Mouse (Mus musculus) spleen, adult 12 weeks (tissue): ENCODE measurements around the gene Cdkl2.

Experiments used
- DNase-seq: peaks from one replicate; pipeline ENCODE4 v3.0.0; 2022; ENCODE audit warnings: low spot score

Gene Cdkl2

DNA sequence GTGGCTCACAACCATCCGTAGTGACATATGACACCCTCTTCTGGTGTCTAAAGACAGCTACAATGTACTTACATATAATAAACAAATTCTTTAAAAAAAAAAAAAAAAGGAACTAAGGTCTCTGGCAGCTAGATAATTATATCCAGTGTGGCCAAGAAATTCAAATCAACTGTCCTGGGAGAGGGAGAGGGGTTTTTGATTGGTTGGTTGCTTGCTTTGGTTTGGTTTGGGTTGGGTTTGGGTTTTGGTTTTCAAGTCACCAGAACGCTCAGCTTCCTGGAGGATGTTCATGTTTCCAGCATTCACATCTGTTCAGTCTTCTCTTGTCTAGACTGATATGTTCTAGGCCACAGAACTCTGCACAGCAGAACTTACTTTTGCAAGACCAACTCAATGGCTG, 50.6 kb downstream of the Cdkl2 start:
- no peak for DNase-seq

DNA sequence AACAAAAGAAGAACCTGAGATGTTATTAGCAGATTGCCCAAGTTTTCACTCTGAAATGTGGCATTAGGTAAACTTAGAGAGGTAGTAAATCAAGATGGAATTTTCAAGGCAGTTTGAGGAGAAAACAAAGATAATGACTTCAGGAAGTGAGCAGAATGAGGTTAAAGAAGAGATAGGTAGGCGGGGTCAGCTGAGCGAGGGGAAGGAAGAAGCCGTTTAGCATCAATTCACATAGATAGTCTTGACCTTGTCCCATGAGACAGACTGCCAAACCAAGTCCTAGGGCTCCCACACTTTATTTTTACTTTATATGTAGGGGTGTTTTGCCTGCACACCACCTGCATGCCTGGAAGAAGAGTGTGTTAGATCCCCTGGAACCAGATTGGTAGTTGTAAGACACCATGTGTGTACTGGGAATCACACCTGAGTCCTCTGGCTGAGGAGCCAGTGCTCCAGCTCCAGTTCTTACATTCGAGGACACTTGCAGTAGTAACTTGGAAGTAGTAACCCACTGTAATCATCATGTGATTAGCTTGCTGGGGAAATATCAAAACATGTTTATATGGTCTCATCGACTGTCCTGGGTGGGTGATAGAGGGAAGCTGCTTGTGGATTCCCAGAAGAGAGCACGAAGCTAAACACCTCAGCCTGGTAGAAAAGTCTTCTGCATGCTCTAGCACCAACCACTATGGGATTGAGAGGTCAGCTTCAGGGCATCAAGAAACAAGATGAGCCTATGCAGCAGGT, 52.3 kb downstream of the Cdkl2 start:
- no peak for DNase-seq

DNA sequence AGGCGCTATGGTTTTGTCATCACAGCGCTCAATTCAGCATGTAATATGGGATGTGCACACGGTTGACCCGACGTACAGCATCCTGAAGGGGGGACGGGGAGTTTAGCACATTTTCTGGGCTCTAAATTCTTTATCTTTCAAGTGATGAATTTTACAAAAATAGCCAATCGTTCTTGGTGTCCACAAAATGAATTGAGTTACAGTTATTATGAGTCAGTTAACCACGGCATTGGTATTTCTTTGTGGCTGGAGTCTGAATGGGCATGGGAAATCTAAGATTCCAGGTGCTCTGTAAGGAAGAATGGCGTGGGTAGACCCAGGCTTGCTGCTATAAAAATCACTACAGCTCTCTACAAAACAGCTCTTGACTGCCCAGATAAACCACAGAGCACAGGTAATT, 54.4 kb downstream of the Cdkl2 start:
- no peak for DNase-seq

DNA sequence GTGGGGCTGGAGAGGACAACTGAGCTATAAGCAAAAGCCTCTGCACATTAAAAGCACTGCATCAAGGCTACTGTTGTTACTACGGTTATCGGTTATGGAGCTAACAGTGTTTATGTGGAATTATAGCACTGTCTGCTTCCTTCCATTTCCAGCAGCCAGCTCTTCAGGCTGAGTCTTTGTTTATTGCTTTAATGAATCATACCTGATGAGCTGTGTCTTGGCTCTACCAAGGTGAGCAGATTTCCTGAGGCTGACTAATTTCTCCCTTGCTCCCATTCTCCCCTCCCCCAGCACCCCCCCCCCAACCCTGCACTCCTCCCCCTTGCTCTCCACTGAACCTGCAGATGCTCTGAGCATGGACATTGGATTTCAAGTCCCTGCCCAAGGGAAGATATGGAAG, 55.9 kb downstream of the Cdkl2 start:
- DNase-seq: no peak

DNA sequence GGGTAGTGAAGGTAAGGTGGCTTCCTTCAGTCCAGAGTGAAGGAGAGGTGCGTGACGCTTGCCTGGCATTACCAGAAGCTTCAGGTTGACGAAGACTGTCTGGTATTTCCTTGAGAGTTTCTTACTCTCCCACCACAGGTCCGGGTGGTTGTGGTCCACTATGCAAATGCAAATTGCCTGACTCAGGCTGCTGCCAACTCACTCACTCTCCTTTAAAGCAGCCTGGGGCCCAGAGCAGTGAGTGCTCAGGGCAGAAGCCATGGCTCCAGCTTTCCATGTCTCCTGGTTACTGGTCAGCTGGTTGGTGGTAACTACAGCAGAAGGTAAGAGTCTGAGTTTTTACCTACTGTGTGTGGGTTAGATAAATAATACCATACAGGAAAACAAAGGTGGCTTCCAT, 56.4 kb downstream of the Cdkl2 start, which contains the start of gene Odaph:
Odaph (plus strand) TSS at position 240 of the 400 bp plus-strand sequence.
- no peak for DNase-seq

DNA sequence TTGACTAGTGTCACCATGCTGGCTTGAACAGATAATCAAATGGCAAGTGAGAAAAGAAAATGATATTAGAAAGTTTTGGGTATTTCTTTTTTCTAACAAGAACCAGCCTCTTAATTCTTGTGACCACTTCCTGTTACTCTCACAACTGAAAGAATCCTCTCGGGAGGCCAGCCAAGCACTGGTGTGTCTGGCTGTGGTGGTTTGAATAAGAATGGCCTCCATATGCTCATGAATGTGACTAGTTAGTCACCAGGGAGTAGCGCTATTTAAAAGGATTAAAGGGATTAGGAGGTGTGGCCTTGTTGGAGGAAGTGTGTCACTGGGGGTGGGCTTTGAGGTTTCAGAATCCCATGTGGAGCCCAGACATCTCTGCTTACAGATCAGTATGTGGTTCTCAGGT, 58.0 kb downstream of the Cdkl2 start:
- DNase-seq: no peak

DNA sequence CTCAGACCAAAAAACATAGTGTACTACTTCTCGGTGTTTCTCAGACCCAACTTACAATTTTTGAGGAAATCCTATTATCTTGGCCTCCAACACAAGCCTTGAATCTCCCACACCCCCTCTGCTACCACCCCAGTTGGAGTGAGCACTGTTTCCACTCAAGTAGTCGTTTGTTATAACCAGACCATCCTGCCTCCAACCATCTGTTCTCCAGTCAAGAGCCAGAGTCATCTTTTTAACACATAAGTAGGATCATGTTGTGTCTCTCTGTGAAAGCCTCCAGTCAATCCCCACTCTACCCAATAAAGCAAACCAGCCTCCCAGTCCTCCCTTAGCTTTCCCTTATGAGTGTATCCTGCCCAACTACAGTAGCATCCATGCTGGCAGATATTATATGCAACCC, 60.2 kb downstream of the Cdkl2 start:
- DNase-seq: no peak

DNA sequence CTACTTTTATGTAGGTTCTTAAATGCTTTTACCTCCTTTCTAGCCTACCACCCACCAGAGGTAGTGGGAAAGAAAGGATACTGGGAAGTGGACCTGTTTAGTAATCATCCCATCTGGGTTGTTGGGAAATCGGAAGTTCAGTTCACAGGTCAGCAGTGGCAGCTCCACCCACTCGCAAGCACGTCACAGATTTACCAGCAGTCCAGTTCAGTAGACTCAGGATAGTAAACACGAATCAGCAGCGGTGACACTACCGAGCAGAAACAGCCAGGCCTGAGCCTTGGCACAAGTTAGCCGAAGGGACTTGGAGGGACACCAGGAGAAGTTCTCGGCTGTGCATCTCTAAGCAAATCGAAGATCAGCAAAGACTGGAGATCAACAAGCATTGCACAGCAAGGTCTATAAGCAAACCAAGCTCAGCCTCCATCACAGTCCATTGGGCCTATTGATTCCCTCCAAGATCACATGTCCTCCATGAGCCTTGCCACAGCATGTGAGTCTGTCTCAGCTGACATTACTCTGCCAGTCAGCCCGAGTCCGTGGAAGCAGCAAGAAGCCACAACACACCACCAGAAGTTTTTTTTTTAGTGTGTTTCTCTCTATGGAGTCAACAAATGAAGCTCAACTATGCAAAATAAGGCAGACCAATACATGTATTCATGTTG, 62.4 kb downstream of the Cdkl2 start:
- DNase-seq: no peak

DNA sequence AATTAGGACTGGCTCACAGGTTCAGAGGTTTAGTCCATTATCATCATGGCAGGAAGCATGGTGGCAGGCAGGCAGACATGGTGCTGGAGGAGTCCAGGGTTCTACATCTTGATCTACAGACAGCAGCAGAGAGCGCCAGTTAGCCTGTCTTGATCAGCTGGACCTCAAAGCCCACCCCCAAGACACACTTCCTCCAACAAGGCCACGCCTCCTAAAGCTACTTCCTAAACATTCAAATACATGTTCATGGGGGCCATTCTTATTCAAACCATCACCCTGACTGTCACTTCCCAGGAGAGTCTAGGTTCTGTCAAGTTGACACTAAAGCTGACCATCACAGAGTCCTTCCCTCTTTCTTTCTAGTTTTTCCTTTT, 66.3 kb downstream of the Cdkl2 start:
- no peak for DNase-seq

DNA sequence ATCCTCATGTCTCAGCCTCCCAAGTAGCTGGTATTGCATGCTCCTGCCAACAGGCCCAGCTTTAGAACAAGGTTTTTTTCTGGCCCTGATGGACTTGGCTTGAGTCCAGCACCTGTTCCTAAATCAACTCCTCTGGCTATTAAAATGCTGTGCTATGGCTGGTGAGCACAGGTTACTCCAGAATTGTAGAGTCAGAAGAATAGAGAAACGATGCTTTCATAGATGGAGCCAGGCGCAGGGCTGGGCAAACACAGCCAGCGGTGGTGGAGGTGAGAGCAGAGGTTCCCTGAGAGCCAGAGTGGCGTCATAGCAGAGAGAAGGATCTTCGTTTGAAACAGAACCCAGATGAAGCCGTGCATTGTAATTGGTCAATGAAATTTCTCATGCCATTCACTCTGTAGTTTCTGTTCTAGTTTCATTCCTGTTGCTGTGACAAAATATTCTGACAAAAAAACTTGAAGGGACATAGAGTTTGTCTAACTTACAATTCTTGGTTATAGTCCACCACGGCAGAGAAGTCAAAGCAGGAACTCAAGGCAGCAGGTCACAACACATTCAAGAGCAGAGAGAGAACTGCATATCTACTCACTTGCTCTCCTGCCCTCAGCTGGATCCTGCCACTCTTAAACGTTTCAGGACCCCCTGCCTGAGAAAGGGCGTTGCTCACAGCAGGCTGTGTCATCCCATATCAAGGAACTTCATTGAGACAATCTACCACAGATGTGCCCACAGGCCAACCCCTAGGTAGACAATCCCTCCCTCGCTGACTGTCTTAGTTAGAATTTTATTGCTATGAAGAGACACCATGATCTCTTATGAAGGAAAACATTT, 66.9 kb downstream of the Cdkl2 start:
- DNase-seq: no peak

DNA sequence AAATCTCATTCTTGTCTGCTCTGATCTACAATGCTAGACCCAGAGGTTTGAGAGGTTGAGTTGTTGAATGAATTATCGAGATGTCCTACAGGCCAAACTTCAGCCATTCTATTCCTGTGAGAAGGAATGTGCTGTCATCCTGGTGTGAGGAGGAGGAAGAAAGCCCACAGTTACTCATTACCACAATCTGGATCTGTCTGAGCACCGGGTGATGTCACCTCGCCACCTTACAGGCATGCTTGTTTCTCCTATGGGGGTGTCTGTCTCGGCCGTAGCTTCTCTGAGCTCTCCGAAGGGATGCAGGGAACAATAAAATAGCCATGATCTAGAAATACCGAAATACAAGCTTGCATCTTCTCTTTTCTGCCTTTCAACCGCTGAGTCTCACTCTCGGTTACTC, 67.9 kb downstream of the Cdkl2 start:
- no peak for DNase-seq

DNA sequence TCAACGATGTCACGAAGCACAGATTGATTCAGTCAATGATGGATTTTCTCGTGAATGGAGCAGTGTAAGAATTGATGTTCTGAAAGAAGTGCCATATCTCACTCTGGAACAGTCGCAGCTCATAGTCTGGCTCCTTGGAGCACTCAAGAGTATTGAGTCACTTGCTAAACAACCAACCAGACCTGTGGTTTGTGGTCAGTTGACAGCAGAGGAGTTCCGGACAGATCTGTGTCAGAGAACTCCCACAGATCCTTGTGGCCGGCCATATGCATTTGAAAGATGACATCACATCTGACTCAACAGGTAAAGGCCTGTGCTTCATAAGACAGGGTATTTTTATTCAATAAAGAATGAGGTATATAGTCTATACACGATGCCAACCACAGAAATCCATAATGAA, 69.7 kb downstream of the Cdkl2 start:
- DNase-seq: no peak

DNA sequence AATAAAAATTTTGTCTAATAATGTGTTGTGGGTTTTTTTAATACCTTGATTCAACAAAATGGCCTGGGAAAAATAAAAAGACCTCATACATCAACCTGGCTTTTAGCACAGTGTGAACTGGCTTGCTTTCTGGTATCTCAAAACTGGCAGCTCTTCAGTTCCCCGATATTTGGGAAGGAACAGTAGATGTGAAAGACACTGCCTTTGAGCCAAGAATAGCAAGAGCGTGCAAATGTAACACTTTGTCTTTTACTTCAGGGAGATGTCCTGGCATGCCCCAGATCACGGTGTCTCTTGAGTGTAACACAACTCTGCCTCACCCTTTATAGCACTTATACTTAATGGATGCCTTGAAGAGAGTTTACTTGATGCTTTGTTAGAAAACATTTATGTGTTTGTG, 71.6 kb downstream of the Cdkl2 start:
- no peak for DNase-seq

DNA sequence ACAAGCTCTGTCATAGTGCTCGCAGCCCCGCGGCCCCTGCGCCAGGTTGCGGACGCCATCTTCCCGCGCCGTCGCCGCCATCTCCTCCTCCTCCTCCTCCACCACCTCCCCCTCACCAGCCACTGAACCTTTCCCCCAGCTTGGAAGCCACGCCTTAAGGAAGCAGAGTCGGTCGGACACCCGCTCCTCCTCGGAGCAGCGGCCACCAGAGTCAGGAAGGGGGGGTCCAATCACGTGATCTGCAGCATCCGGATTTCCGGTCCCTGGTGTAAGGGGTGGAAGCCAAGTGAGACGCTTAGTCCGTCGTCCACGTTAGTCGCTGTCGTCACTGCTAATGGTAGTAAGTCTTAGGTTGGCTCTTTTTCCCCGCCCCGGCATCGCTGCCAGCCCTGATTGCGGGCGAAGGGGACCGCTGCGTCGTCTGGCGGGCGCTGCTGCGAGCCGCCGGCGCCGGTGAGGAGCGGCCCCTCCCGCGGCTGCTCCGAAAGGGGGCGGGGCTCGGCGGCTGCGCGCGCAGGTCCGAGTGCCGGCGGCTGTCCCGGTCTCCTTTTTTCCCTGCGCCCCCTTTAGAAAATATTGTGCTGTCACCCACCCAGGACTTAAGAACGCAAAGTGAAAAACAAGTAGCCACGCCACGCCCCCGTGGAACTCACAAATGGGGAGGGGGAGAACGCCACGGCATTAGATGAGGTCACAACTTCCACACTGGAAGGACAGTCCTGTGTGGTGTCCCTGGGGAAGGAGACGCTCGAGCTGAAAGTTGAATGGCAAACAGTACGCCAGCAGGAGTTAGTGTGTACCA, 80.8 kb downstream of the Cdkl2 start, which contains the start of gene Rchy1:
Rchy1 (minus strand) TSS at position 430 of the 802 bp plus-strand sequence.
- DNase-seq: peak; percentile 92

DNA sequence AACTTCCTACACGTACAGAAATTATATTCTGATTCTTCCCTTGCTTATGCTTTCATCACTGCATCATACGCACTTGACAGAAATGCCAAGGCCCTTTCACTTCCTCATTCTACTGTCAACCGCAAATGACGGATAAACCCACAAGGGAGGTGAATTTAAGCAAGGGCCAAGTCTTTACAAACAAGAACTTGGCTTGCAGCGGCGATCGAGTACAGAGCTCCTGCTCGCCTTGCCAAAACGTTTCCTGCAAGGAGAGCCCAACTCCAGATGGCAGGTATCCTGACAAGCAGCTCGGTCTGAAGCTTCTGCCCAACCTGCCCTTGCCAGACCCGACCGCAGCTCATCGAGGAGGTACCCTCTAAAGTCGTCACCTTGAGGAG, 81.4 kb downstream of the Cdkl2 start:
- DNase-seq: no peak

DNA sequence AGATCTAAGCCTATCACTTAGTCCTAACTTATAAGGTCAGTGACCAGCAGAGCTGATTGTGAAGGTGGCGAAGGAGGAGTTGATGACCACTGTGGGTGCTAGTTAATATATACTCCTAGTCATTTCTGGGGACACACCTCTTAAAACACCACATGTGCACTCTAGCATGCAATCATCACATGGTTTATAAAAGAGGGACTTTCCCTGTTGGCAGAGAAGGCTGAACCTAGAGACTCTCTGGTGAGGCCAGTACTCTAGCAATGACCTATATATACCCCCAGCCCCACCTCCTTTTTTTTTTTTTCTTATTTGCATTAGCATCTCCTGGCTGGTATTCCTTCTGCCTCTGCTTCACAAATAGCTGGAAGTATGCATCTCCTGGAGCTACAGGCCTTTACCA, 82.3 kb downstream of the Cdkl2 start:
- DNase-seq: no peak

DNA sequence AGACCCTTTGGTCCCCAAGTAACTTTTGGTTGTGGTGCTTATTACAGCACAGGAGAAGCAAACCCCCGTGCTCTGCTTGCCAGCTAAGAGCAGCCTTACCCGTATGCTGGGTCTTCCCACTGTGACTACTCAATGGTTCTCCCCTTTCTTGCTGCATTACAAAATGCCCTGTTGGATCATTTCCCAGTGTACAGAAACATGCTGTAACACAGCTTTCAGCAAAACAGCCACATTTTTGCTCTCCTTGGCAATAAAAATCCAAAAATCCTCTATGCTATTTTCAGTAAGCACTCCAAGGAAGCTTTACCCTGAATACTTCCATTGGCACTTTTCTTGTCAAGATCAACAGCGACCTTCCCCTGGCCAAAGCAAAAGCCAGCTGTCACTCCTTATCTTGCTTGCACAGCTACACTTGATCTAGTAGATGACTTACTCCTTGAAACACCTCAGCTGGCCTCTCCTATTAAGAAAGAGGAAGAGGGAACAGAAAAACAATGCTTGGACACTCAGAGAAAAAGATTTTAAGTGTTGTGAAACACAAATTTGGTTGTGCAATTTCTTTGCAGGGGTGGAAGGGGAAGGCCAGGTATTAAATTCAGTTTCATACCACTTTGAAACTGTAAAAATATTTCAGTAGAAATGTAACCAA, 83.0 kb downstream of the Cdkl2 start:
- peak; percentile 12 for DNase-seq

DNA sequence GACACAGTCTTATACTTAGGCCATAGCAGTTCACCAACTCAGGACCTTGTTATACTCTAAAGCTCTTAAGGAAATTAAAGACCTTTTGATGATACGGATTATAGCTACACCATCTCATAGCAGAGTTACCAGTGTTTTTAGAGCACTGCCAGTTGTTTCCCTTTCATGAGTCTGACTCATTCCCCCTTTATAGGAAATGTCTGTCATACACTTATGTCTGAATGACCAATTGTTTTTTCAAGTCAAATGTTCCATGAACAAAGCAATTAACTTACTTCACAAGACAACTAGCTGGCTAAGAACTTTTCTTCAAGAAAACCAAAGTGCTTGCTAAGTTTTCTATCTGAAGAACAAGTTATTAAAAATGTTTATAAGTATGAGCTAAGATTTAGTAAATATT, 83.7 kb downstream of the Cdkl2 start:
- DNase-seq: no peak

DNA sequence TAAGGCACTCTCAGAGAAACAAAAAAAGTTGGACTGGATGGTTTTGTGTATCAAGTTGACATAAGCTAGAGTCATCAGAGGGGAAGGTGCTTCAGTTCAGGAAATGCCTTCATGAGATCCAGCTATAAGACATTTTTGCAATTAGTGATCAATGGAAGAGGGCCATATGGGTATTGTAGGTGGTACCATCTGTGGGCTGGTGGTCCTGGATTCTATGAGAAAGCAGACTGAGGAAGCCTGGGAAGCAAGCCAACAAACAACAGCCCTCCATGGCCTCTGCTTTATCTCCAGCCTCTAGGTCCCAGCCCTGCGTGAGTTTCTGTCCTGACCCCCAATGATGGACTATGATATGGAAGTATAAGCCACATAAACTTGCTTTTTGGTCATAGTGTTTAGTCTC, 84.6 kb downstream of the Cdkl2 start:
- no peak for DNase-seq

DNA sequence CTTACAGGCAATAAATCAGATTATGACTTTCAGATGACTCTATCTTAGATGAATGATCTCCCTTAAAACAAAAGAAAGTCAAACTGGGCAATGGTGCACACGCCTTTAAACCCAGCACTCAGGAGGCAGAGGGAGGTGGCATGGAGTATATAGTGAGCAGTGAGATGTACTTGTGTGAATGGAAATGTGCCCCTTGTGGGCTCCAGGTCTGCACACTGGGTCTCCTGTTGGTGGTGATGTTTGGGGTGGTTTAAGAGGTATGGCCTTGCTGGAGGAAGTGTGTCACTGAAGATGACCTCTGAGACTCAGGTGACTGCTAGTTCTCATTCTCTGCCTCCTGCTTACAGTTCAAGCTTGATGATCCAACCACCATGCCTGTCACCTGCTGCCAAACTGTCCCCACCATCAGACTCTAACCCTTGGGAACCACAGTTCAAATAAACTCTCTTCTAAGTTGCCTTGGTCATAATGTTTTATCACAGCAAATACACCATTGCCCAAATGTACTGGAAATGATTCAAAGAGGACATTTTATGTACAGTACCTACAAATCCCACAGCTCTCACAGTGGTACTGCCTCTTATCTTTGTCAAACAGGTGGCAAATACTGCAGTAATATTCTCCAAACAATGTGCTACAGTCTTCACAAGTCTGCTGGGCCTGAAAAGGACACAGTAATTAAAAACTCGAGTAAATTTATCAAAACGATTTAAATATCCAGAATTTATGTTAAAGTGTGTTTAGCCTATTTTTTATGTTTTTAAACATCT, 86.5 kb downstream of the Cdkl2 start:
- no peak for DNase-seq
